Mouse (Mus musculus): Measurements from ENCODE around the gene Otulin.

Otulin gene

GRCm38 (mm10) chr15:27657866-27658265 lies 27.4 kb upstream of the Otulin start:
- 97% methylated on average over 10 of the region's 10 CpGs for WGBS

GRCm38 (mm10) chr15:27656626-27657025 lies 26.1 kb upstream of the Otulin start:
- 84% methylated on average over 9 of the region's 9 CpGs for WGBS

GRCm38 (mm10) chr15:27655015-27655414 lies 24.5 kb upstream of the Otulin start:
- WGBS = 71% methylated on average over 5 of the region's 5 CpGs

GRCm38 (mm10) chr15:27647686-27648085 lies 17.2 kb upstream of the Otulin start:
- WGBS = 52% methylated on average over 3 of the region's 3 CpGs

- 95% methylated on average over 8 of the region's 8 CpGs for WGBS
Measured at GRCm38 (mm10) chr15:27646665-27647064, 16.2 kb upstream of the Otulin start.

- 86% methylated on average over 3 of the region's 3 CpGs for WGBS
Measured at GRCm38 (mm10) chr15:27645250-27645649, 14.8 kb upstream of the Otulin start.

- WGBS = 85% methylated on average over 3 of the region's 3 CpGs
Measured at GRCm38 (mm10) chr15:27642895-27643294, 12.4 kb upstream of the Otulin start.

- 78% methylated on average over 12 of the region's 12 CpGs for WGBS
Measured at GRCm38 (mm10) chr15:27641171-27641570, 10.7 kb upstream of the Otulin start.

GRCm38 (mm10) chr15:27633941-27634900 lies 3.7 kb upstream of the Otulin start:
- 55% methylated on average over 8 of the region's 8 CpGs for WGBS

- 1% methylated on average over 53 of the region's 53 CpGs for WGBS
Measured at GRCm38 (mm10) chr15:27629800-27630600, 493 bp downstream of the Otulin start.

GRCm38 (mm10) chr15:27629046-27629445 lies 1.4 kb downstream of the Otulin start:
- 77% methylated on average over 4 of the region's 4 CpGs for WGBS

- 82% methylated on average over 9 of the region's 9 CpGs for WGBS
Measured at GRCm38 (mm10) chr15:27627794-27628193, 2.7 kb downstream of the Otulin start.

- 95% methylated on average over 1 of the region's 1 CpGs for WGBS
Measured at GRCm38 (mm10) chr15:27626314-27626713, 4.2 kb downstream of the Otulin start.

GRCm38 (mm10) chr15:27625890-27626255 lies 4.6 kb downstream of the Otulin start:
- 75% methylated on average over 10 of the region's 10 CpGs for WGBS

GRCm38 (mm10) chr15:27625014-27625889 lies 5.2 kb downstream of the Otulin start:
- 63% methylated on average over 13 of the region's 13 CpGs for WGBS

GRCm38 (mm10) chr15:27623286-27623685 lies 7.2 kb downstream of the Otulin start:
- WGBS = 85% methylated on average over 6 of the region's 6 CpGs

GRCm38 (mm10) chr15:27620475-27621185 lies 9.9 kb downstream of the Otulin start:
- WGBS = 77% methylated on average over 6 of the region's 6 CpGs

GRCm38 (mm10) chr15:27619683-27620082 lies 10.8 kb downstream of the Otulin start:
- WGBS = 87% methylated on average over 3 of the region's 3 CpGs

- 75% methylated on average over 6 of the region's 6 CpGs for WGBS
Measured at GRCm38 (mm10) chr15:27618778-27619533, 11.5 kb downstream of the Otulin start.

- WGBS = 86% methylated on average over 3 of the region's 3 CpGs
Measured at GRCm38 (mm10) chr15:27617227-27617626, 13.3 kb downstream of the Otulin start.
